Mouse (Mus musculus): Measurements from ENCODE around the gene Rmnd5a. TPM values are rescaled to one million over a fixed set of nuclear protein-coding genes. Genes with fewer than 3 reads are reported as not detected.

Gene Rmnd5a
- total and polyA plus RNA-seq, 3 experiments, result 23.4 to 40.6 (median 23.5) TPM

DNA sequence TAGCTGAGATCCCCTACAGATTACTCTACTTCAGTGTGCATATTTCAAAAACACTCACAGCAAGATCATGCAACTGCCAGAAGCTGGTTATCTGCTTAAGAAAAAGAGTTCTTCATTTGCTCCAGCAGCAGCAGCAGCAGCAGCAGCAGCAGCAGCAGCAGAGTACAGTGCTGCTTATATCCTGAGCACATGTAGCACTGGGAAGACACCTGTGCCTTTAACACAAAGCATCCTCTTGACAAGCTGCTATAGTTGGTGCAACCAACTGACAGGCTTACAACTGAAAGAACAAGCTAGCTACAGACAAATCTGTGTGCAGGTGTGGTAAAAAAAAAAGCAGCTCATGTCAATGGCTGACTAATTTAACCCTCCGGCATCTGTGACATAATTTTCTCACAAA lies 44.4 kb downstream of the Rmnd5a start:
- DNase-seq (ENCODE audit: extremely low read depth), result no peak
- H3K79me2 ChIP-seq (replicated peaks; ENCODE audit: control insufficient read depth, extremely low read depth, insufficient read depth, poor library complexity, severe bottlenecking), result 0 out of 2 replicates have a peak, but pooled peaks cover 2% of the 10 kb centered on the region
- no peaks in the 10 kb centered on the region for H3K9me3 ChIP-seq (replicated peaks; ENCODE audit: low read length)
- no peak overlapping the region for H3K27ac ChIP-seq (ENCODE audit: insufficient read depth, low read depth)
- peaks cover 39 to 71% of the 10 kb centered on the region in 2 experiments for H3K36me3 ChIP-seq (replicated peaks in 1 of 2; ENCODE audit: control insufficient read depth in 1 of 2, insufficient read depth in 1 of 2, low read length in 1 of 2)
- H3K9ac ChIP-seq (ENCODE audit: insufficient read depth, low read depth), result no peak overlapping the region
- no peak overlapping the region for H3K4me2 ChIP-seq (ENCODE audit: insufficient read depth, low read depth, poor library complexity, severe bottlenecking)
- dilution Hi-C loops (cut with MboI; ENCODE audit: extremely low pct_ligation_motif_present, extremely low pct_unique_long_range_greater_than_20kb, low sequenced_read_pairs) (no loop called here), in situ Hi-C loops (cut with MboI; ENCODE audit: low pct_ligation_motif_present, low pct_unique_long_range_greater_than_20kb, low sequenced_read_pairs) (no loop called here)
- peaks cover 0 to under 1% of the 10 kb centered on the region in 2 experiments; a peak in 2 of 4 replicates for H3K4me1 ChIP-seq (ENCODE audit: control insufficient read depth in 1 of 2, insufficient read depth in 2 of 2)
- no peak for TF ChIP-seq E2F4 (IDR thresholded peaks at IDR 0.05; ENCODE audit: insufficient replicate concordance, low read depth, low read length)
- TF ChIP-seq ZNF384 (IDR thresholded peaks at IDR 0.05; ENCODE audit: low read depth, low read length), result no peak
- no peak for TF ChIP-seq BHLHE40 (IDR thresholded peaks at IDR 0.05; ENCODE audit: low read depth, low read length)
- TF ChIP-seq PAX5 (IDR thresholded peaks at IDR 0.05; ENCODE audit: low read length), result no peak
- TF ChIP-seq ZKSCAN1 (IDR thresholded peaks at IDR 0.05; ENCODE audit: borderline replicate concordance, low read depth, low read length), result no peak
- TF ChIP-seq MAX (IDR thresholded peaks at IDR 0.05; ENCODE audit: low read length), result no peak
- no peak overlapping the region for H3K4me3 ChIP-seq (replicated peaks in 1 of 3; ENCODE audit: low read depth in 2 of 3, low read length in 2 of 3, poor library complexity in 1 of 3)
- H3K27me3 ChIP-seq (replicated peaks), result no peaks in the 10 kb centered on the region

DNA sequence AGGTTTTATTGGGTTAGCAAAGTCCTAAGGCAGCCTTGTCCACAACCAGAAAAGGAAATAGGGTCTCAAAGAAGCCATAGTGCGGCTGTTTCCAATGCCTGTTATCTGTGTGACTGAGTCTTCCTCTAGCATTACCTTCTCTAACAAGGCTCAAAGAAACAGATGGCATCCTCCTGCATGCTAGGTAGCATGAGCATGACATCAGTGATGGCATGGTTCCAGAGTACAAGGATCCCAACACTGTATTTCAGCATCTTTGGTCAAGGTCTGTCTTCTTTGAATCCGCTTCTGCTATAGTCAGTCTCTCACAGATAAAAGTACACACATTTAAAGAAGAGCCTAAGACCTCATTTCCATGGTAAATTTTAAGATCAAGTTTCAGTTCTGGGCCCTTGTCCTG lies 49.9 kb downstream of the Rmnd5a start:
- Histone ChIP-seq H3K27ac (ENCODE audit: insufficient read depth, low read depth) (no peak overlapping the region), H3K36me3 (replicated peaks in 1 of 2; ENCODE audit: control insufficient read depth in 1 of 2, insufficient read depth in 1 of 2, low read length in 1 of 2) (peaks cover 23 to 54% of the 10 kb centered on the region in 2 experiments), H3K79me2 (replicated peaks; ENCODE audit: control insufficient read depth, extremely low read depth, insufficient read depth, poor library complexity, severe bottlenecking) (no peaks in the 10 kb centered on the region), H3K9ac (ENCODE audit: insufficient read depth, low read depth) (no peak overlapping the region), H3K4me3 (replicated peaks in 1 of 3; ENCODE audit: low read depth in 2 of 3, low read length in 2 of 3, poor library complexity in 1 of 3) (no peak overlapping the region), H3K9me3 (replicated peaks; ENCODE audit: low read length) (no peaks in the 10 kb centered on the region), H3K4me2 (ENCODE audit: insufficient read depth, low read depth, poor library complexity, severe bottlenecking) (no peak overlapping the region), H3K27me3 (replicated peaks) (no peaks in the 10 kb centered on the region), H3K4me1 (ENCODE audit: control insufficient read depth in 1 of 2, insufficient read depth in 2 of 2) (no peaks in the 10 kb centered on the region)
- in situ Hi-C loops (cut with MboI; ENCODE audit: low pct_ligation_motif_present, low pct_unique_long_range_greater_than_20kb, low sequenced_read_pairs) (no loop called here), dilution Hi-C loops (cut with MboI; ENCODE audit: extremely low pct_ligation_motif_present, extremely low pct_unique_long_range_greater_than_20kb, low sequenced_read_pairs) (no loop called here)
- TF ChIP-seq CHD2 (IDR thresholded peaks at IDR 0.05; ENCODE audit: low read length) (no peak), KAT2A (IDR thresholded peaks at IDR 0.05; ENCODE audit: insufficient replicate concordance, low read length) (no peak), MEF2A (IDR thresholded peaks at IDR 0.05; ENCODE audit: borderline replicate concordance, low read depth, low read length) (no peak), SMC3 (IDR thresholded peaks at IDR 0.05; ENCODE audit: low read depth, low read length) (no peak), POLR2AphosphoS2 (IDR thresholded peaks at IDR 0.05; ENCODE audit: low read depth, low read length) (no peak), ETS1 (conservative IDR thresholded peaks at IDR 0.05; ENCODE audit: low read depth, low read length) (no peak)
- DNase-seq (ENCODE audit: extremely low read depth), result no peak

- Histone ChIP-seq H3K79me2 (replicated peaks; ENCODE audit: control insufficient read depth, extremely low read depth, insufficient read depth, poor library complexity, severe bottlenecking) (no peaks in the 10 kb centered on the region), H3K4me1 (ENCODE audit: control insufficient read depth in 1 of 2, insufficient read depth in 2 of 2) (peaks cover 0 to 11% of the 10 kb centered on the region in 2 experiments; a peak in 2 of 4 replicates), H3K27me3 (replicated peaks) (no peaks in the 10 kb centered on the region), H3K4me3 (replicated peaks in 1 of 3; ENCODE audit: low read depth in 2 of 3, low read length in 2 of 3, poor library complexity in 1 of 3) (no peak overlapping the region), H3K4me2 (ENCODE audit: insufficient read depth, low read depth, poor library complexity, severe bottlenecking) (no peak overlapping the region), H3K9ac (ENCODE audit: insufficient read depth, low read depth) (no peak overlapping the region), H3K36me3 (replicated peaks in 1 of 2; ENCODE audit: control insufficient read depth in 1 of 2, insufficient read depth in 1 of 2, low read length in 1 of 2) (no peaks in the 10 kb centered on the region), H3K9me3 (replicated peaks; ENCODE audit: low read length) (no peaks in the 10 kb centered on the region), H3K27ac (ENCODE audit: insufficient read depth, low read depth) (no peak overlapping the region)
- DNase-seq (ENCODE audit: extremely low read depth), result peak; percentile 13
- in situ Hi-C loops (cut with MboI; ENCODE audit: low pct_ligation_motif_present, low pct_unique_long_range_greater_than_20kb, low sequenced_read_pairs) (no loop called here), dilution Hi-C loops (cut with MboI; ENCODE audit: extremely low pct_ligation_motif_present, extremely low pct_unique_long_range_greater_than_20kb, low sequenced_read_pairs) (no loop called here)
- TF ChIP-seq USF2 (conservative IDR thresholded peaks at IDR 0.05; ENCODE audit: low read depth, low read length), result no peak
- no peak for TF ChIP-seq GABPA (IDR thresholded peaks at IDR 0.05; ENCODE audit: insufficient replicate concordance, low read depth, low read length)
- TF ChIP-seq POLR2AphosphoS2 (IDR thresholded peaks at IDR 0.05; ENCODE audit: low read depth, low read length), result no peak
- no peak for TF ChIP-seq MAFK (IDR thresholded peaks at IDR 0.05; ENCODE audit: insufficient replicate concordance, low read length)
- no peak for TF ChIP-seq HCFC1 (IDR thresholded peaks at IDR 0.05; ENCODE audit: low read depth, low read length)
- no peak for TF ChIP-seq RCOR1 (conservative IDR thresholded peaks at IDR 0.05; ENCODE audit: low read depth, low read length)
- TF ChIP-seq CTCF (conservative IDR thresholded peaks at IDR 0.05 in 1 of 2, IDR thresholded peaks at IDR 0.05 in 1 of 2; ENCODE audit: low read depth in 2 of 2, low read length in 2 of 2), result no peak
- TF ChIP-seq IRF4 (IDR thresholded peaks at IDR 0.05; ENCODE audit: low read depth, low read length), result no peak
- no peak for TF ChIP-seq ETS1 (conservative IDR thresholded peaks at IDR 0.05; ENCODE audit: low read depth, low read length)
- TF ChIP-seq CHD2 (IDR thresholded peaks at IDR 0.05; ENCODE audit: low read length), result no peak
- TF ChIP-seq SMC3 (IDR thresholded peaks at IDR 0.05; ENCODE audit: low read depth, low read length), result no peak
These were observed 58.8 kb downstream of the Rmnd5a start for GRCm38 (mm10) chr6:71381654-71382053.
